Mouse (Mus musculus) thymus, adult 2 months (tissue): Measurements from ENCODE around the gene Qsox1. TPM values are rescaled to one million over a fixed set of nuclear protein-coding genes. Genes with fewer than 3 reads are reported as not detected.

Experiments
- DNase-seq: peaks from one replicate; pipeline ENCODE4 v3.0.0; 2021
- H3K27ac ChIP-seq: fragments of 200-500 bp; 2 replicates; pipeline ENCODE4 v1.5.1; 2012; ENCODE audit warnings: low read length, control low read depth; ENCODE audit not compliant: control insufficient read depth, insufficient read depth
- H3K27me3 ChIP-seq: fragments of 200-500 bp; 2 replicates; pipeline ENCODE4 v1.6.1; 2012; ENCODE audit warnings: mild to moderate bottlenecking, low read length, moderate library complexity, mixed read lengths; ENCODE audit not compliant: control insufficient read depth, insufficient read depth
- H3K36me3 ChIP-seq: fragments of 200-500 bp; 2 replicates; pipeline ENCODE4 v1.6.1; 2012; ENCODE audit warnings: mild to moderate bottlenecking, low read length, moderate library complexity; ENCODE audit not compliant: control insufficient read depth, insufficient read depth
- H3K4me1 ChIP-seq: fragments of 200-500 bp; replicated peaks from 2 replicates; pipeline ENCODE4 v1.6.1; 2012; ENCODE audit warnings: low read length; ENCODE audit not compliant: control insufficient read depth, insufficient read depth
- H3K4me3 ChIP-seq: fragments of 200-500 bp; 2 replicates; pipeline ENCODE4 v1.5.1; 2012; ENCODE audit warnings: mild to moderate bottlenecking, low read length, control low read depth, moderate library complexity; ENCODE audit not compliant: control insufficient read depth, insufficient read depth
- CTCF ChIP-seq: fragments of 200-500 bp; IDR thresholded peaks from 2 replicates; pipeline ENCODE4 v1.5.1; 2012; ENCODE audit warnings: mild to moderate bottlenecking, control low read depth, low read length, moderate library complexity, borderline replicate concordance; ENCODE audit not compliant: control insufficient read depth, poor library complexity, insufficient read depth; ENCODE audit errors: extremely low read depth
- POLR2A ChIP-seq: fragments of 200-500 bp; IDR thresholded peaks from 2 replicates; pipeline ENCODE4 v1.6.1; 2012; ENCODE audit warnings: mild to moderate bottlenecking, low read length, control low read depth, moderate library complexity; ENCODE audit not compliant: control insufficient read depth, poor library complexity, insufficient read depth; ENCODE audit errors: extremely low read depth
- WGBS: fragments of 180-500 bp; shearing (Covaris S2); methylation state at CpG from one replicate; pipeline ENCODE4 v1.1.7; 2018; 5-methylcytosine and 5-hydroxymethylcytosine counted together
- polyA plus RNA-seq: library from polyadenylated mRNA; depleted of rRNA; stranded (reverse); fragments of >200 nt; gene quantifications from 2 replicates; pipeline ENCODE4 v1.2.3, GENCODE M21; 2012; rRNA removed

Qsox1 gene
- polyA plus RNA-seq, 1 experiment, result 61.1 TPM

DNA sequence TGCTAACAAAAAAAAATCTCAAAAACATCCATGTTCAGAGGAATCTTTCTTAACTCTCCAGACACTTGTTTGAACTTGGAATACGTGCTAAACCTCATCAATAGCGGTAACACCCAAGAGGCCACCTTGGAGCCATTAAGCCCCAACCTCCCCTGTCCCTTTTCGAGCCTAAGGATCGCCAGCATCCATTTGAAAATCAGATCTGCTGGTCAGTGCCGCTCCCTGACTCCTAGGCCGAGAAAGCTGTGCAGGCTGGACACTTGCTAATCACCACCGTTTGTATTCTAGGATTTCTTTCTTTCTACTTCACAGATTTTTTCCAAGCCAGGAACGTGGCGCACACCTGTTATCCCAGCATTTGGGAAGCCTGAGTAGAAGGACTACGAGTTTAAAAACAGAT lies 84.9 kb downstream of the Qsox1 start:
- no peaks in the 10 kb centered on the region for H3K36me3 ChIP-seq
- H3K4me3 ChIP-seq, result no peak overlapping the region
- no peaks in the 10 kb centered on the region for H3K4me1 ChIP-seq
- peaks cover 14% of the 10 kb centered on the region for H3K27me3 ChIP-seq
- no peak overlapping the region for H3K27ac ChIP-seq
- 37% methylated on average over 10 of the region's 10 CpGs for WGBS
- TF ChIP-seq CTCF, result no peak
- no peak for TF ChIP-seq POLR2A
- DNase-seq, result no peak

Other genes with a start within 250 kb of the Qsox1 start
- 0.01 TPM in 1 of 2 replicates, not detected in the other for gene Lhx4, start 61.2 kb downstream of the Qsox1 start, polyA plus RNA-seq
- 12.7 and 13.1 TPM in 2 replicates for gene Cep350, start 160.4 kb upstream of the Qsox1 start, polyA plus RNA-seq
- gene Tor1aip2, start 222.5 kb upstream of the Qsox1 start, polyA plus RNA-seq, result 105 and 107 TPM in 2 replicates
- gene Tor1aip1, start 223.6 kb upstream of the Qsox1 start, polyA plus RNA-seq, result 28.9 and 29.0 TPM in 2 replicates